Mouse (Mus musculus) forebrain, embryonic 14.5 days (tissue): ENCODE results near the gene Rbm43. TPM values are rescaled to one million over a fixed set of nuclear protein-coding genes. Genes with fewer than 3 reads are reported as not detected.
"Not testable (repeated sequence)": the region's sequence is repeated elsewhere in the genome, so short reads cannot be mapped to it uniquely, and the experiment has no call there.

Source experiments
- ATAC-seq: fragments of 200-750 bp; cut with Nextera tagmentation; 2 replicates; pipeline ENCODE4 v1.8.0; 2017; ENCODE audit warnings: mild to moderate bottlenecking, moderate library complexity
- DNase-seq: peaks from one replicate; pipeline ENCODE4 v3.0.0-alpha.2; 2015; ENCODE audit warnings: low spot score
- H3K27ac ChIP-seq: fragments of 300-500 bp; sonication (generic); 2 replicates; pipeline ENCODE4 v1.5.1; 2014; ENCODE audit warnings: low read depth, mild to moderate bottlenecking, control low read depth, low read length, moderate library complexity
- H3K27me3 ChIP-seq: fragments of 300-500 bp; sonication (generic); replicated peaks from 2 replicates; pipeline ENCODE4 v1.6.1; 2014; ENCODE audit warnings: low read length, control low read depth, mixed read lengths; ENCODE audit not compliant: control insufficient read depth, insufficient read depth
- H3K36me3 ChIP-seq: fragments of 300-500 bp; sonication (generic); 2 replicates; pipeline ENCODE4 v1.6.1; 2014; ENCODE audit warnings: low read length, control low read depth; ENCODE audit not compliant: control insufficient read depth, insufficient read depth
- H3K4me1 ChIP-seq: fragments of 300-500 bp; sonication (generic); 2 replicates; pipeline ENCODE4 v1.6.1; 2014; ENCODE audit warnings: antibody characterized with exemption, low read length, control low read depth; ENCODE audit not compliant: control insufficient read depth, insufficient read depth
- H3K4me2 ChIP-seq: fragments of 300-500 bp; sonication (generic); 2 replicates; pipeline ENCODE4 v1.6.1; 2014; ENCODE audit warnings: mild to moderate bottlenecking, control low read depth, low read length
- H3K4me3 ChIP-seq: fragments of 300-500 bp; sonication (generic); 2 replicates; pipeline ENCODE4 v1.5.1; 2014; ENCODE audit warnings: low read depth, low read length, control low read depth
- H3K9ac ChIP-seq: fragments of 300-500 bp; sonication (generic); 2 replicates; pipeline ENCODE4 v1.6.1; 2014; ENCODE audit warnings: mild to moderate bottlenecking, low read length, control low read depth, moderate library complexity
- H3K9me3 ChIP-seq: fragments of 300-500 bp; sonication (generic); replicated peaks from 2 replicates; pipeline ENCODE4 v1.6.1; 2016; ENCODE audit warnings: low read length, control low read depth, mixed read lengths; ENCODE audit not compliant: control insufficient read depth
- WGBS: fragments of 180-500 bp; shearing (Covaris S2); extraction: QIAGEN DNeasy Blood & Tissue Kit; methylation state at CpG from one replicate; pipeline ENCODE4 v1.1.7; 2014; 5-methylcytosine and 5-hydroxymethylcytosine counted together
- polyA plus RNA-seq: library from polyadenylated mRNA; unstranded; fragments of >200 nt; fragmentation: Nextera tagmentation; extraction: Ambion mirVana; gene quantifications from 2 replicates; pipeline ENCODE4 v1.2.1, GENCODE M21; 2014

Gene Rbm43
- polyA plus RNA-seq, 1 experiment from 2014 or later, result 5.5 TPM

DNA sequence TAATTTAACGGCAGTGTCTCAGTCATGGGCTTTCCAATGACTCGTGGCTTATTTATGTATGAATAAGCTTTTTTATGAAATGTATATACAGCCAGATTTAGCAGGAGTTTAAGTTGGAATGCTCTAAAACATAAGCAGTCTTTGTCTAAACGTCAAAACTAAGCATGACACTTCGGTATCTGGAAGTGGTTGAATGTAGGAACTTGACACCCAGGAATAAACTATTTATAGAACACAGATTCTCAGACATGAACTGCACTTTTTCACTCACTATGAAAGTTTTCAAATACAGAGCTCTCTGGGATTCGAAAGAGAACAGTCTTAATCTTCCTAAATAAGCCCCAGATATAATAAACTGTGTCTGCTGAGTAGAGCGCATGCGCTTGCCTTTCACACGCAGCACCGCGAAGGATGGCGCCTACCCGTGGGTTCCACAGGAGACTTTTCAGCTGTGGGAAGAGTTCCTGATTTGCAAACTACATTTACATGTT is 42.5 kb downstream of the Rbm43 start:
- Histone ChIP-seq H3K27me3 (no peaks in the 10 kb centered on the region), H3K9me3 (no peaks in the 10 kb centered on the region), H3K4me3 (no peak overlapping the region), H3K36me3 (no peaks in the 10 kb centered on the region), H3K4me2 (no peak overlapping the region), H3K4me1 (no peaks in the 10 kb centered on the region), H3K9ac (no peak overlapping the region), H3K27ac (no peak overlapping the region)
- ATAC-seq, result no peak
- DNase-seq, result no peak
- 92% methylated on average over 12 of the region's 12 CpGs for WGBS

DNA sequence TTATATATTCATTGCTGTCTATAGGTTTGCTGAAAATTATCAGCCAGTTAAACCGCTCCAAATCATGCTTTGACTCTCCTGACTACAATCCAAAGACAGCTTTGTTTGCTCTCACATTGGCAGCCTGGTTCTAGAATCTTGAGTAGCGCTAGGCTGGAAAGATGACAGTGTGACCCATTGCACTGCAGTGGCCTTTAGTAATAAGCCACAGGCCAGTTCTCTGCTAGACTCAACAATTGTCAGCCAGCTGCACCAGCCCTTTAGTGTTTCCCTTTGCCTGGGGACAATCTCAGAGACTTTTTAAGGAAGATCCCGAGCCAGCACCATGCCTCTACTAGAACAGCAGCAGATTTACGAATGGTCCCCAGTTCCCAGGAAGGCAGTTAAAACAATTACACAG is 44.0 kb downstream of the Rbm43 start:
- WGBS, result 91% methylated on average over 4 of the region's 4 CpGs

DNA sequence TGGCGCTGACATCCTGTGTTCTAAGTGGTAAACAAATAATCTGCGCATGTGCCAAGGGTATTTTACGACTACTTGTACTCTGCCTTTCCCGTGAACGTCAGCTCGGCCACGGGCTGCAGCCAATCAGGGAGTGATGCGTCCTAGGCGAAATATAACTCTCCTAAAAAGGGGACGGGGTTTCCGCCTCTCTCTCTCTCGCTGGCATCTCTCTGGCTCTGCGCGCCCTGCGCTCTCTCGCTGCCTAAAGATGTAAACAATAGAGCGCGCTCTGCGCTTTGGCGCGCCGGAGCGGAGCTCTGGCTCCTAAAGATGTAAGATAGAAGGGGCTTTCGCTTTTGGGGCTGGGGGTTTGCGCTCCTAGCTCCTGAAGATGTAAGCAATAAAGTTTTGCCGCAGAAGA is 44.8 kb downstream of the Rbm43 start:
- WGBS, result 99% methylated on average over 9 of the region's 26 CpGs
- H3K9me3 ChIP-seq, DNase-seq, H3K27ac ChIP-seq, ATAC-seq, H3K4me2 ChIP-seq, H3K9ac ChIP-seq, H3K36me3 ChIP-seq, H3K4me3 ChIP-seq, H3K4me1 ChIP-seq, H3K27me3 ChIP-seq: not testable (repeated sequence)

More for the DNA sequence above, 44.0 kb downstream of the Rbm43 start:
- no peak overlapping the region for H3K4me3 ChIP-seq
- no peaks in the 10 kb centered on the region for H3K36me3 ChIP-seq
- no peak overlapping the region for H3K9ac ChIP-seq
- no peaks in the 10 kb centered on the region for H3K4me1 ChIP-seq
- no peaks in the 10 kb centered on the region for H3K27me3 ChIP-seq
- no peak overlapping the region for H3K27ac ChIP-seq
- ATAC-seq (no peak), DNase-seq (no peak)
- no peak overlapping the region for H3K4me2 ChIP-seq
- no peaks in the 10 kb centered on the region for H3K9me3 ChIP-seq

DNA sequence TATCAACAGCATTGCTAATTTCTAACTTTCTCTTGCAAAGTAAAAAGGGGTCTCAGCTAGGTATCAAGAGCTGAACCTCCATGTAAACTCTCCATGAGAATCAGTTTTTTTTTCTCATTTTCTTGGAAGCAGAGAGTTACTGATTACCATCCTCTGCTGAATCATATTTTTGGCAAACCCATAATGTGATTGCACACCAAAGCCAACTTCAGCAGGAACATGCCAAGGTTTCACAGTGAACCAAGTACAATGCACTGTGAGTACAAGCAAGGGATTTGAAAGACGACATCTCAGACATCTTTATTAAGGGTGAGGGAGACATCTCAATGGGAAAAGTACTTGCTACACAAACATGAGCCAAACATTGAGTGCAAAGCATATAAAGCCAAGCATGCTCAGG is 54.8 kb downstream of the Rbm43 start:
- WGBS, result 89% methylated on average over 1 of the region's 1 CpGs
- no peaks in the 10 kb centered on the region for H3K27me3 ChIP-seq
- DNase-seq (peak; percentile 23), ATAC-seq (no peak)
- no peaks in the 10 kb centered on the region for H3K9me3 ChIP-seq
- no peak overlapping the region for H3K4me2 ChIP-seq
- no peak overlapping the region for H3K4me3 ChIP-seq
- H3K9ac ChIP-seq, result no peak overlapping the region
- H3K36me3 ChIP-seq, result no peaks in the 10 kb centered on the region
- H3K4me1 ChIP-seq, result no peaks in the 10 kb centered on the region
- no peak overlapping the region for H3K27ac ChIP-seq

Other genes with a start within 250 kb of the Rbm43 start
- 5.0 TPM in 2 replicates for gene Nmi, start 38.3 kb upstream of the Rbm43 start, polyA plus RNA-seq
- gene Tnfaip6, start 102.8 kb upstream of the Rbm43 start, polyA plus RNA-seq, result 5.6 and 6.5 TPM in 2 replicates
- 20.1 and 25.0 TPM in 2 replicates for gene Rif1, start 137.7 kb upstream of the Rbm43 start, polyA plus RNA-seq